Mouse (Mus musculus) heart, embryonic 14.5 days (tissue): Measurements from ENCODE around the gene Numb. TPM values are rescaled to one million over a fixed set of nuclear protein-coding genes. Genes with fewer than 3 reads are reported as not detected.
"Not testable (repeated sequence)": the region's sequence is repeated elsewhere in the genome, so short reads cannot be mapped to it uniquely, and the experiment has no call there.

ENCODE experiments used
- ATAC-seq: fragments of 200-750 bp; cut with Nextera tagmentation; 2 replicates; pipeline ENCODE4 v1.8.0; 2017; ENCODE audit warnings: low read depth, moderate TSS enrichment; ENCODE audit not compliant: insufficient number of reproducible peaks, insufficient read depth, low FRiP score
- H3K27ac ChIP-seq, 2 experiments: fragments of 200-500 bp in 1 of 2; fragments of 300-500 bp in 1 of 2; sonication (generic) in 1 of 2; replicated peaks in 1 of 2; 2 replicates each; pipeline ENCODE4 v1.5.1; 2012 to 2014; ENCODE audit warnings: low read depth in 2 of 2, low read length in 2 of 2, control low read depth in 1 of 2, mild to moderate bottlenecking in 1 of 2, mixed read lengths in 1 of 2; ENCODE audit not compliant: control insufficient read depth in 1 of 2, insufficient read depth in 1 of 2
- H3K27me3 ChIP-seq: fragments of 300-500 bp; sonication (generic); 2 replicates; pipeline ENCODE4 v1.6.1; 2014; ENCODE audit warnings: mild to moderate bottlenecking, low read length, control low read depth; ENCODE audit not compliant: control insufficient read depth, insufficient read depth
- H3K36me3 ChIP-seq: fragments of 300-500 bp; sonication (generic); 2 replicates; pipeline ENCODE4 v1.6.1; 2014; ENCODE audit warnings: mild to moderate bottlenecking, control low read depth, low read length, mixed read lengths; ENCODE audit not compliant: control insufficient read depth, insufficient read depth
- H3K4me1 ChIP-seq, 2 experiments: fragments of 200-500 bp in 1 of 2; fragments of 300-500 bp in 1 of 2; sonication (generic) in 1 of 2; 2 replicates each; pipeline ENCODE4 v1.6.1; 2012 to 2014; ENCODE audit warnings: low read length in 2 of 2, control low read depth in 1 of 2, mixed read lengths in 1 of 2; ENCODE audit not compliant: control insufficient read depth in 2 of 2, insufficient read depth in 2 of 2
- H3K4me2 ChIP-seq: fragments of 300-500 bp; sonication (generic); 2 replicates; pipeline ENCODE4 v1.6.1; 2014; ENCODE audit warnings: mild to moderate bottlenecking, low read length
- H3K4me3 ChIP-seq, 2 experiments: fragments of 200-500 bp in 1 of 2; fragments of 300-500 bp in 1 of 2; sonication (generic) in 1 of 2; 2 replicates each; pipeline ENCODE4 v1.5.1; 2012 to 2014; ENCODE audit warnings: low read length in 2 of 2, mild to moderate bottlenecking in 2 of 2, control low read depth in 1 of 2, low read depth in 1 of 2, moderate library complexity in 1 of 2; ENCODE audit not compliant: control insufficient read depth in 1 of 2, insufficient read depth in 1 of 2
- H3K9ac ChIP-seq: fragments of 300-500 bp; sonication (generic); 2 replicates; pipeline ENCODE4 v1.6.1; 2014; ENCODE audit warnings: mild to moderate bottlenecking, low read length
- H3K9me3 ChIP-seq: fragments of 300-500 bp; sonication (generic); 2 replicates; pipeline ENCODE4 v1.6.1; 2016; ENCODE audit warnings: low read length, control low read depth; ENCODE audit not compliant: control insufficient read depth
- WGBS: fragments of 180-500 bp; shearing (Covaris S2); extraction: QIAGEN DNeasy Blood & Tissue Kit; methylation state at CpG from one replicate; pipeline ENCODE4 v1.1.7; 2014; 5-methylcytosine and 5-hydroxymethylcytosine counted together
- polyA plus RNA-seq: library from polyadenylated mRNA; unstranded; fragments of >200 nt; fragmentation: Nextera tagmentation; extraction: Ambion mirVana; gene quantifications from 2 replicates; pipeline ENCODE4 v1.2.1, GENCODE M21; 2014

Numb gene
- polyA plus RNA-seq, 1 experiment from 2014 or later, result 29.9 TPM

DNA sequence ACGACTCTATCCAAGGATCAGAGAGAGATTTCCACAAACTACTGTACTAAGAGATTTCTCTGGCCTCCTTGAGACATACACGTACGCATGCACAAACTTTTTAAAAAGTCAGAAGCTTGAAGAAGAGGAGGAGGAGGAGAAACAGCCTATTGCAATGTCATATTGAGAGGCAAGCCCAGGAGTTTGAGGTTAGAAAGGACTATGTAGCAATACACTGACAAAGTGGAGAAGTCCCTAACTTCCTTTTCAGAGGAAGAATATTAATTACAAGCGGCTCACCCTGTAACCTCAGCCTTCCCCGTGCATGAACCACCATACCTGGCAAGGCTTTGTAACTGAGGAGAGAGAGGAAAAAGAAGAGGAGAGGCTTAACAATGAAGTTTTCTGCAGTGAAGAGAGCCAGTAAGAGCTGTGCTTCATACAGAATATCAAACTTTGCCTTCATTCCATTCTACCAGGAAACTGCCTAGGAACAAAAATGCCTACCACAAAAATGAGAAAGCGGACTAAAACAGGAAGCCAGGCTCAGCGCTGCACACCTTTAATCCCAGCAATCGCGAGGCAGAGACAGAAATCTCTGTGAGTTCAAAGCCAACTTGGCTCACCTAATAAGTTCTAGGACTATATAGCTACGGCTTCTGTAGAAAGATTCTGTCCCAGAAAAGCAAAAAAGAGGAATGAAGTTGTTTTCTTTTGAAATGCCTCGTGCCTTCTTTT is 28.2 kb upstream of the Numb start:
- Histone ChIP-seq H3K9me3 (no peaks in the 10 kb centered on the region), H3K4me1 (peaks cover 13 to 17% of the 10 kb centered on the region in 2 experiments), H3K9ac (peak overlapping the region; percentile 86), H3K27me3 (no peaks in the 10 kb centered on the region), H3K36me3 (peaks cover 18% of the 10 kb centered on the region), H3K4me3 (peak overlapping the region; percentile 75 to 92), H3K27ac (peak overlapping the region in 1 of 2 experiments; percentile 72; a peak in 1 of 4 replicates), H3K4me2 (peak overlapping the region; percentile 98)
- WGBS, result 28% methylated on average over 11 of the region's 11 CpGs
- ATAC-seq, result no peak

- Histone ChIP-seq H3K9me3 (no peaks in the 10 kb centered on the region), H3K27ac (no peak overlapping the region), H3K4me1 (peaks cover 13 to 17% of the 10 kb centered on the region in 2 experiments), H3K27me3 (no peaks in the 10 kb centered on the region), H3K9ac (no peak overlapping the region), H3K36me3 (peaks cover 18% of the 10 kb centered on the region), H3K4me2 (no peak overlapping the region), H3K4me3 (no peak overlapping the region)
- WGBS, result 63% methylated on average over 4 of the region's 4 CpGs
- ATAC-seq, result no peak
Measured at GRCm38 (mm10) chr12:83949043-83949442, 27.3 kb upstream of the Numb start.

DNA sequence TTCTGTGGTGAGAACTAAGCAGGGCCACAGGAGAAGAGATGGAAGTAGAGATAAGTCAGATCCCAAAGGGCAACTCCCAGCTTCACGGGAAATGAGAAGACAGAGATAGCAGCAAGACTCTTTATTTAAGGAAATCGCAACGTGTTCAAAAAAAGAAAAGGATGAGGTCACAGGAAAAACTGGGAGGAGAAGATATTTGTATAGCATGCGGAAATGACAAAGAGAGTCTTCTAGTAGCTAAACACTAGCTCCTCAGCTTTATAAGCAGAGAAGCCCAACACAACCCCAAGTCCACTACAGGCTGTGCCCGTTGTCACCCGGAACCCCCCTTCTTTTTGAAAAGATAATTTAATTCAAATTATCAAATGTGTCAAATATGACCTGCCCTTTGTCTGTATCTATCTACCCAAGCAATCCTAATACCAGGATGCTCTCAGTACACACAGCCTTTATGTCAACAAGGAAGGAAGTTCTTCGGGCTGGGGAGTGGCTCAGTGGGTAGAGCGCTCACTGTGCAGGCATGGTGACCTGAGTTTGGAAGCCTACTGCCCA is 25.6 kb upstream of the Numb start:
- Histone ChIP-seq H3K27me3 (no peaks in the 10 kb centered on the region), H3K9me3 (no peaks in the 10 kb centered on the region), H3K9ac (no peak overlapping the region), H3K4me2 (no peak overlapping the region), H3K27ac (peak overlapping the region; percentile 45 to 71), H3K36me3 (peaks cover 5% of the 10 kb centered on the region), H3K4me3 (no peak overlapping the region), H3K4me1 (peaks cover 11 to 12% of the 10 kb centered on the region in 2 experiments)
- 59% methylated on average over 8 of the region's 8 CpGs for WGBS
- ATAC-seq, result no peak; the same call in 1 of the 2 replicates

- H3K4me1 ChIP-seq, result no peaks in the 10 kb centered on the region
- H3K9ac ChIP-seq, result no peak overlapping the region
- no peaks in the 10 kb centered on the region for H3K27me3 ChIP-seq
- no peak overlapping the region for H3K4me2 ChIP-seq
- H3K9me3 ChIP-seq, result no peaks in the 10 kb centered on the region
- WGBS, result 68% methylated on average over 3 of the region's 3 CpGs
- no peaks in the 10 kb centered on the region for H3K36me3 ChIP-seq
- H3K27ac ChIP-seq, result no peak overlapping the region
- no peak for ATAC-seq
- no peak overlapping the region for H3K4me3 ChIP-seq
Measured at GRCm38 (mm10) chr12:83941938-83942337, 20.2 kb upstream of the Numb start.

- no peak for ATAC-seq
- H3K9me3 ChIP-seq, result no peaks in the 10 kb centered on the region
- no peak overlapping the region for H3K27ac ChIP-seq
- H3K36me3 ChIP-seq, result no peaks in the 10 kb centered on the region
- no peaks in the 10 kb centered on the region for H3K27me3 ChIP-seq
- H3K4me2 ChIP-seq, result no peak overlapping the region
- H3K9ac ChIP-seq, result no peak overlapping the region
- H3K4me1 ChIP-seq, result no peaks in the 10 kb centered on the region
- 65% methylated on average over 4 of the region's 4 CpGs for WGBS
- no peak overlapping the region for H3K4me3 ChIP-seq
Measured at GRCm38 (mm10) chr12:83940031-83940430, 18.3 kb upstream of the Numb start.

- no peaks in the 10 kb centered on the region for H3K27me3 ChIP-seq
- no peak for ATAC-seq
Measured at GRCm38 (mm10) chr12:83939332-83939731, 17.6 kb upstream of the Numb start.

DNA sequence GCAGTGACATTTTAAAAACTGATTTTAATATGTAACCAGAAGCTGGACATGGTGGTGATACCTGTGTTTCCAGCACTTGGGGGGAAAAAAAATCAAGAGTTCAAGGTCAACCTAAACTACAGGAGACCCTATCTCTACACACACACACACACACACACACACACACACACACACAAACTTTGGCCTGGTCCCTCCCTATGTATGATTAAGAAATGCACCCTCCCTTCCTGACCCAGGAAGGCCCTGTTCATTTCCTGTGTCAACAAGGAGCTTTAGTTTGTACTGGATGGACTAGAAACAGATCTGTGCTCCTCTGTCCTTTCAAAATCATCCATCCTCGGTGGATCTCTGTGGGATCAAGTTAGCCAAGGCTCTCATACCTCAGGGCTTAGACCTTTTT is 16.9 kb upstream of the Numb start:
- not testable (repeated sequence) for H3K4me3 ChIP-seq, H3K4me1 ChIP-seq, H3K27me3 ChIP-seq, H3K4me2 ChIP-seq, ATAC-seq, H3K27ac ChIP-seq, H3K9ac ChIP-seq, H3K9me3 ChIP-seq, H3K36me3 ChIP-seq
- 35% methylated on average over 1 of the region's 1 CpGs for WGBS

More at GRCm38 (mm10) chr12:83939332-83939731, 17.6 kb upstream of the Numb start:
- Histone ChIP-seq H3K9ac (no peak overlapping the region), H3K4me2 (no peak overlapping the region), H3K4me3 (no peak overlapping the region), H3K27ac (no peak overlapping the region), H3K4me1 (no peaks in the 10 kb centered on the region), H3K36me3 (no peaks in the 10 kb centered on the region), H3K9me3 (0 out of 2 replicates have a peak, but pooled peaks cover 3% of the 10 kb centered on the region)
- WGBS, result 64% methylated on average over 2 of the region's 2 CpGs
